Mouse (Mus musculus) embryonic facial prominence, embryonic 15.5 days (tissue): ENCODE data around the gene March10. TPM values are rescaled to one million over a fixed set of nuclear protein-coding genes. Genes with fewer than 3 reads are reported as not detected.

Experiments
- ATAC-seq: fragments of 200-750 bp; cut with Nextera tagmentation; 2 replicates; pipeline ENCODE4 v1.8.0; 2017; ENCODE audit warnings: low read depth, moderate TSS enrichment; ENCODE audit not compliant: insufficient number of reproducible peaks, low FRiP score, low TSS enrichment
- H3K27ac ChIP-seq: fragments of 300-500 bp; sonication (generic); replicated peaks from 2 replicates; pipeline ENCODE4 v1.5.1; 2015; ENCODE audit warnings: mild to moderate bottlenecking, inconsistent platforms
- H3K27me3 ChIP-seq: fragments of 300-500 bp; sonication (generic); 2 replicates; pipeline ENCODE4 v1.6.1; 2015; ENCODE audit warnings: inconsistent platforms
- H3K36me3 ChIP-seq: fragments of 300-500 bp; sonication (generic); 2 replicates; pipeline ENCODE4 v1.6.1; 2015; ENCODE audit warnings: mild to moderate bottlenecking, inconsistent platforms
- H3K4me1 ChIP-seq: fragments of 300-500 bp; sonication (generic); 2 replicates; pipeline ENCODE4 v1.6.1; 2015; ENCODE audit warnings: inconsistent platforms
- H3K4me2 ChIP-seq: fragments of 300-500 bp; sonication (generic); replicated peaks from 2 replicates; pipeline ENCODE4 v1.6.1; 2015; ENCODE audit warnings: mild to moderate bottlenecking, inconsistent platforms
- H3K4me3 ChIP-seq: fragments of 300-500 bp; sonication (generic); replicated peaks from 2 replicates; pipeline ENCODE4 v1.5.1; 2015; ENCODE audit warnings: mild to moderate bottlenecking, inconsistent platforms
- H3K9ac ChIP-seq: fragments of 300-500 bp; sonication (generic); 2 replicates; pipeline ENCODE4 v1.6.1; 2015; ENCODE audit warnings: inconsistent platforms
- H3K9me3 ChIP-seq: fragments of 300-500 bp; sonication (generic); replicated peaks from 2 replicates; pipeline ENCODE4 v1.6.1; 2016; ENCODE audit warnings: inconsistent platforms
- WGBS: fragments of 180-500 bp; shearing (Covaris S2); methylation state at CpG from one replicate; pipeline ENCODE4 v1.1.7; 2015; 5-methylcytosine and 5-hydroxymethylcytosine counted together
- polyA plus RNA-seq: library from polyadenylated mRNA; unstranded; fragments of >200 nt; fragmentation: Nextera tagmentation; extraction: Ambion mirVana; gene quantifications from 2 replicates; pipeline ENCODE4 v1.2.1, GENCODE M21; 2015

Gene March10
- polyA plus RNA-seq, 1 experiment from 2014 or later = 0.27 TPM

DNA sequence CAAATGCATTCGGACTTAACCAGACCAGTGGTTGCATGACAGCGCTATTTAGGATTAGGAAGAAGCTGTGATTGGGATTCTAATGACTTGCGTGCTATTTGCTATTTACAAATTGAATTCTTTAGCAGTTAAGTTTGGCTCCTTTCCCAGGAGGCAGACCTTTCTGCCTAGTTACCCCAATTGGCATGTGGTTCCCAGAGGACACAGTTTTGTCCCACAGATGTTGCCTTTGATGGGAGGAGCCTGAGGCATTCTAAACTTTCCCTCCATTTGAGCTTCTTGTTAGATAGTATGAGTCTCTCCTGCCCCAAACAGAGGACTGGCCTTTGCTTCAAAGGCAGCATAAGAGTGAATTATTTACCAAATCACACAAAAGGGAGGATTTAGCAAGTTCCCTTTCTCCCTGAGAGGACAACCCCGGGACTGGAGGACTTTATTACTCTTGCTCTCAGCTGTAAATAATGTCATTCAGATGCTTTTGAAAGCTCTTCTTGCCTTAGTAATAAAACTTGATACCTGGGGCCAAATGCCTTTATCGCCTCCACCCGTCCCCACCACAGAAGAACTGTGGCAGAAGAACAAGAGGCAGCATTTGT is 48.6 kb downstream of the March10 start:
- H3K4me1 ChIP-seq = peaks cover 11% of the 10 kb centered on the region; the same call in 1 of the 2 replicates
- H3K36me3 ChIP-seq = no peaks in the 10 kb centered on the region
- no peak overlapping the region for H3K27ac ChIP-seq
- no peak for ATAC-seq
- WGBS = 49% methylated on average over 6 of the region's 6 CpGs
- H3K4me3 ChIP-seq = no peak overlapping the region
- H3K27me3 ChIP-seq = no peaks in the 10 kb centered on the region
- H3K4me2 ChIP-seq = no peak overlapping the region
- no peaks in the 10 kb centered on the region for H3K9me3 ChIP-seq
- H3K9ac ChIP-seq = no peak overlapping the region

DNA sequence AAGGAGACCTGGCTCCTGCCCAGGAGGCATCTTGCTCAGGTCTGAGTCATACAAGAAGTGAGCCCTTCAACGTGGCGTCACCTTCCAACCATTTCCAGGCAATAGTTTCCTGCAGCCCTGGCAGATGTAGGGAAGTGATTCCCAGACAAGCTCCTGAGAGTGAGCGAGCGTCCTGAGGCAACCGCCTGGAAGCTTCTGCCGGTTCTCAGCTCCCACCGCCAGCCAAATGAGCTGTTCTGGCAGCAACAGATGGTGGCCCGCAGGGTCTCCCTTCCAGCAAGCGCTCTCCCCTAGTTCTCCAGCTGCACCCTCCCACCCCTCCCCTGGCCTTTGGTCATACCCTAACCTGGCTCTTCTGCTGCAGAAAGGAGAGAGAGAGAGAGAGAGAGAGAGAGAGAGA is 54.2 kb downstream of the March10 start:
- 21% methylated on average over 9 of the region's 9 CpGs for WGBS
- ATAC-seq = no peak

GRCm38 (mm10) chr11:105390290-105390689 is 66.2 kb downstream of the March10 start:
- no peak overlapping the region for H3K27ac ChIP-seq
- no peak overlapping the region for H3K9ac ChIP-seq
- 87% methylated on average over 7 of the region's 7 CpGs for WGBS
- H3K9me3 ChIP-seq = no peaks in the 10 kb centered on the region
- no peak for ATAC-seq
- no peaks in the 10 kb centered on the region for H3K27me3 ChIP-seq
- H3K4me2 ChIP-seq = no peak overlapping the region
- H3K4me1 ChIP-seq = no peaks in the 10 kb centered on the region
- no peak overlapping the region for H3K4me3 ChIP-seq
- H3K36me3 ChIP-seq = no peaks in the 10 kb centered on the region

More for the DNA sequence above, 54.2 kb downstream of the March10 start:
- Histone ChIP-seq H3K27me3 (no peaks in the 10 kb centered on the region), H3K4me3 (no peak overlapping the region), H3K4me2 (no peak overlapping the region), H3K27ac (no peak overlapping the region), H3K4me1 (no peaks in the 10 kb centered on the region), H3K36me3 (no peaks in the 10 kb centered on the region), H3K9me3 (no peaks in the 10 kb centered on the region), H3K9ac (no peak overlapping the region)

- 34% methylated on average over 2 of the region's 2 CpGs for WGBS
- Histone ChIP-seq H3K9ac (no peak overlapping the region), H3K4me2 (no peak overlapping the region), H3K36me3 (no peaks in the 10 kb centered on the region), H3K27me3 (no peaks in the 10 kb centered on the region), H3K4me1 (no peaks in the 10 kb centered on the region), H3K4me3 (no peak overlapping the region), H3K9me3 (0 out of 2 replicates have a peak, but pooled peaks cover 6% of the 10 kb centered on the region), H3K27ac (no peak overlapping the region)
- ATAC-seq = no peak
Measured at GRCm38 (mm10) chr11:105388636-105389035, 67.9 kb downstream of the March10 start.

- no peak overlapping the region for H3K9ac ChIP-seq
- no peak overlapping the region for H3K4me2 ChIP-seq
- H3K4me3 ChIP-seq = no peak overlapping the region
- 0 out of 2 replicates have a peak, but pooled peaks cover 6% of the 10 kb centered on the region for H3K9me3 ChIP-seq
- WGBS = 90% methylated on average over 9 of the region's 9 CpGs
- ATAC-seq = no peak
- H3K36me3 ChIP-seq = no peaks in the 10 kb centered on the region
- no peaks in the 10 kb centered on the region for H3K4me1 ChIP-seq
- H3K27ac ChIP-seq = no peak overlapping the region
- H3K27me3 ChIP-seq = no peaks in the 10 kb centered on the region
Measured at GRCm38 (mm10) chr11:105385266-105385665, 71.3 kb downstream of the March10 start.

DNA sequence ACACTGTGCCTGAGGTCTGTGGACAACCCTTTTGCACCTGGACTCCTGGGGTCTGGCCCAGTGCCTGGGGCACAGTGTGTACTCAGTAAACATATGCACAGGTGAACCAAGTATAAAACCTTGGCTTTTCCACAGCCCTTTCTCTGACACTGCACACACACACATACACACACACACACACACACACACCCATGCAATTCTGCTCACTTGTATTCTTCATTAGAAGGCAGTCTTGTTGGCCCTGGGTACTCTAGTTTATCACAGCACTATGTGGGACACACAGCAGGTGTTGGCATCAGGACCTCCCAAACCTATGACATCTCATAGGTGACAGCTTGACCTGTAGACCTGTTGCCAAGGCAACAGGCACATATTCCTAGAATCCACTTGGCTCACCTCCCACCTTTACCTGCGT is 80.7 kb downstream of the March10 start:
- H3K27ac ChIP-seq = no peak overlapping the region
- no peaks in the 10 kb centered on the region for H3K27me3 ChIP-seq
- H3K4me1 ChIP-seq = no peaks in the 10 kb centered on the region
- H3K9ac ChIP-seq = no peak overlapping the region
- no peaks in the 10 kb centered on the region for H3K36me3 ChIP-seq
- H3K4me2 ChIP-seq = no peak overlapping the region
- no peaks in the 10 kb centered on the region for H3K9me3 ChIP-seq
- H3K4me3 ChIP-seq = no peak overlapping the region
- WGBS = 83% methylated on average over 1 of the region's 1 CpGs
- no peak for ATAC-seq

DNA sequence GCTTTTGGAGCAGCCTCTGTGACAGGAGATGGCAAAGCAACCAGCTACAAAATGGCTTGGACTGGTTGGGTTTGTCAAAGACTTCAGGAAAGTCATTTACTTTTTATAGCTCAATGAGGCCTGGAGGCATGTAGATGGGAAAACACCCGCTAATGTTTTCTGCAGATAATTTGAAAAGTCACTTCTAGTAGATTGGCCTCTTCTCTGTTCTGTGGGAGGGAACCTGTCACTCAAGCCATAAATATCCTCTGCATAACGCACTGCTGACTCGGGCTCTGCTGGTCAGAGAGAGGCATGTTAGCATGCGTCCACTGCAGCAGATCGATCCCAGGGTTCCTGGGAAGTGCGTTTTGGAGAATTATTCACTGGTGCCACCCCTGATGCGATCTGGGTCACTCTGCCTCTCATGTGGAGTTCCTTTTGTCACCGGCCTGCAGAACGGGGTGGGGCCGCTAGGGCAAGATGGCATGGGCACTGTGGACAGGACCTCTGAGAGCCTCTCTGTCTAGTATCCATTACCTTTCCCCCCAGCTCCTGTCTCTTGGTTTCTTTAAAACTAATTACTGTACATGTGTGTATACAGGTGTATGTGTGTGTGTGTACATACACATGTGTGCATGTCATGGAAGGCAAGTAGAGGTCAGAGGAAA is 81.9 kb downstream of the March10 start:
- no peak overlapping the region for H3K4me2 ChIP-seq
- no peak overlapping the region for H3K9ac ChIP-seq
- no peak overlapping the region for H3K4me3 ChIP-seq
- no peak for ATAC-seq
- H3K4me1 ChIP-seq = no peaks in the 10 kb centered on the region
- 74% methylated on average over 10 of the region's 10 CpGs for WGBS
- H3K9me3 ChIP-seq = no peaks in the 10 kb centered on the region
- no peak overlapping the region for H3K27ac ChIP-seq
- no peaks in the 10 kb centered on the region for H3K36me3 ChIP-seq
- no peaks in the 10 kb centered on the region for H3K27me3 ChIP-seq

DNA sequence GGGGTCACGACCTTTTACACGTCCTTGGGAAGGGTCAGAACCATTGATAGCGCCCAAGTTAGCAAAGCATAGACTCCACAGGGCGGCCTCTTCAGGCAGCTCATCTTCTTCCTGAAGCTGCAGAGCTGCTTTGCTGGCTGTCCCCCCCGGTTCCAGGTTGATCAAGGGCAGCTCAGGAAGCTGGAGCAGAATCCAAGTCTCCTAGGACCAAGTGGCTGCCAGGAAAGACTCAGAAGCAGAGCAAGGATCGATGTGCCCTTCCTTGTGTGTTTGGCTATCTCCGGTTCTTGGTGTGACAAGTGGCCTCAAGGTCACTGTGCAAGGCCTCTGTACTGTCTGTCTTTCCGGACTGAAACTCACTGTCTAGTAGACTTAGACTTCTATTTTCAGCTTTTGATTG is 82.7 kb downstream of the March10 start:
- no peak overlapping the region for H3K27ac ChIP-seq
- H3K9me3 ChIP-seq = no peaks in the 10 kb centered on the region
- no peak for ATAC-seq
- no peak overlapping the region for H3K4me2 ChIP-seq
- 73% methylated on average over 8 of the region's 8 CpGs for WGBS
- no peak overlapping the region for H3K9ac ChIP-seq
- H3K27me3 ChIP-seq = no peaks in the 10 kb centered on the region
- no peak overlapping the region for H3K4me3 ChIP-seq
- no peaks in the 10 kb centered on the region for H3K4me1 ChIP-seq
- H3K36me3 ChIP-seq = no peaks in the 10 kb centered on the region

DNA sequence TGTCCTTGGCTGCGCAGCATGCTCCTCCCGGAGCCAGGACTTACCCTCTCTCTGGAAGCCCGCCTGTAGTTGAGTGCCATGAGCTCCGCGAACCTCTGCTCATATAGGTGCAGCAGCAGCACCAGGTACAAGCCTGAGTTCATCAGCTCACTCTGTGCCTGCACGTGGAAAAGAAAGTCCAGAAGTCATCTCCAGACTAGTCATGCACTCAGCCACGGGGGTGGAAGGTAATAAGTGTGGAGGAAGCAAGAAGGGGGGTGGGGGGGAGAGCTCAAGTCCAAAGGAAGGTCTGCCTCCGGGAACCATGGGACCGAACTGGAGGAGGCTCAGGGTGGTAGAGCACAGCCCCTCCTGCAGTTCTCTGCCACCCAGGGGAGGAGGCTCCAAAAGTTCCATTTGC is 84.7 kb downstream of the March10 start:
- no peaks in the 10 kb centered on the region for H3K36me3 ChIP-seq

DNA sequence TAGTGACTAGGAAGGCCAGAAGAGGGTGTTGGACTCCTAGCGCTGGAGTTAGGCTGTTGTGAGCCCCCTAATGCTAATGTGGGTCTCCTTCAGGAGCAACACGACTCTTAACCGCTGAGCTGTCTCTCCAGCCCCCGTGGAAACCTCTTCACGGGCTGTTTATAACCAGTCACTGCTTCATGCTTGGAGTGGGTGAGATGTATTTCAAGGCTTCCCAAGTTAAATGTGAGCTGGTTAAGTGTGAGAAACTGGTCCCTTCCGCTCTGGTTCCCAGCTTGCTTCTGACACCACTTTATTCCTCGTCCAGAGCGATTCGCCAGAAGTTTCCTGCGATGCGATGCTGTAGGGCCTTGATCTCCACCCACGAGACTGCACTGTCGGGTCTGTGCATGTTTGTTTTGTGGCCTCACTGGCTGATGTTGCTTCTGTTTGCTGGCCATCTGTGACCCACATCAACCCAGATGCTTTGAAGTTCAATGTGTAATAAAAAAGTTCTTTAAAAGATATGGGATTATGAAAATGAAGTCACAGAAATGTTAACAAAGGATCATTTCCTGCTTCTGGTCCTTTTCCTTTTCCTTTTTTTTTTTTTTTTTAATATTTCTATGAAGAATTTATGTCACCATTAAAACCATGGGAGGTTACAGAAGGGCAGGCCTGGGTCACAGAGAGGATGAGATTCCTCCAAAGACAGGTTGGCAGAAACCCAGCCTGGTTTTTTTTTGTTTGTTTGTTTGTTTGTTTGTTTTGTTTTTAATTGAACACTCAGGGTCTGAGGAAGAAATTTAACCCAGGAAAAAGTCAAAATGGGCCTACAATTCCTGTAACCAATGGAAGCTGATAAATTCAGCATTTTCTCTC is 86.8 kb downstream of the March10 start:
- H3K27ac ChIP-seq = no peak overlapping the region
- WGBS = 87% methylated on average over 13 of the region's 13 CpGs
- H3K27me3 ChIP-seq = no peaks in the 10 kb centered on the region
- H3K4me1 ChIP-seq = no peaks in the 10 kb centered on the region
- H3K4me3 ChIP-seq = no peak overlapping the region
- no peaks in the 10 kb centered on the region for H3K9me3 ChIP-seq
- no peak overlapping the region for H3K9ac ChIP-seq
- ATAC-seq = no peak
- H3K36me3 ChIP-seq = no peaks in the 10 kb centered on the region
- no peak overlapping the region for H3K4me2 ChIP-seq

More for the DNA sequence above, 84.7 kb downstream of the March10 start:
- H3K9ac ChIP-seq = no peak overlapping the region
- no peak overlapping the region for H3K27ac ChIP-seq
- H3K4me2 ChIP-seq = no peak overlapping the region
- H3K4me3 ChIP-seq = no peak overlapping the region
- no peaks in the 10 kb centered on the region for H3K9me3 ChIP-seq
- ATAC-seq = no peak
- no peaks in the 10 kb centered on the region for H3K4me1 ChIP-seq
- H3K27me3 ChIP-seq = no peaks in the 10 kb centered on the region
- 75% methylated on average over 9 of the region's 9 CpGs for WGBS

- Histone ChIP-seq H3K4me2 (no peak overlapping the region), H3K4me1 (peaks cover 8% of the 10 kb centered on the region), H3K36me3 (no peaks in the 10 kb centered on the region), H3K4me3 (no peak overlapping the region), H3K9me3 (no peaks in the 10 kb centered on the region), H3K27ac (no peak overlapping the region), H3K9ac (no peak overlapping the region), H3K27me3 (no peaks in the 10 kb centered on the region)
- ATAC-seq = no peak
- WGBS = 82% methylated on average over 5 of the region's 5 CpGs
Measured at GRCm38 (mm10) chr11:105368833-105369232, 87.7 kb downstream of the March10 start.
